Mouse (Mus musculus): ENCODE measurements around the gene Ankef1.

DNA sequence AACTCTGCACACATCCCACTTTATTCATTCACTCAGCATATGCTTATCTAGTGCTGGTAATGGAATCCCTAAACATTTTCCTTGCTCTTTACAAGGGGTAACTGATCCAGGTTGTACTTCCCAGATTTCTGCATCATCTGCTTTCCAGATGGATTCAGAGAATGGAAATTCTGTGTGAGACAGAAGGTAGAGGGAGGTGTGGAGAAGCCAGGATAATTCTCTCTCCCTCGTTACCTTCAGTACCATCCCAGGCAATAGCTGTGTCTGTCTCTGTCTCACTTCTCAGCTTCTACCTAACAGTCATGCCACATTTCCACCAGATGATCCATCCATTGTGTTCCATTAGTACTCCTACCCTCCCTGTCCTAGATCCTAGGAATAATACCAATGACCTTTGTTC is 60.6 kb downstream of the Ankef1 start:
- TF ChIP-seq CTCF (IDR thresholded peaks at IDR 0.05; ENCODE audit: low read depth, low read length) = no peak
- TF ChIP-seq GATA1 (IDR thresholded peaks at IDR 0.05; ENCODE audit: borderline replicate concordance, low read length) = no peak
- TF ChIP-seq TAL1 (conservative IDR thresholded peaks at IDR 0.05; ENCODE audit: low read depth, low read length) = no peak
- TF ChIP-seq GATA2 (IDR thresholded peaks at IDR 0.05; ENCODE audit: borderline replicate concordance, low read depth, low read length) = no peak
